Mouse (Mus musculus): Measurements from ENCODE around the gene Rad51ap2.

- TF ChIP-seq POLR2A (IDR thresholded peaks at IDR 0.05; ENCODE audit: control insufficient read depth in 1 of 2, insufficient read depth in 1 of 2, low read depth in 1 of 2, low read length in 2 of 2, poor library complexity in 1 of 2) (no peak), GATA1 (IDR thresholded peaks at IDR 0.05; ENCODE audit: low read depth, low read length) (no peak), CTCF (IDR thresholded peaks at IDR 0.05 in 2 of 3, conservative IDR thresholded peaks at IDR 0.05 in 1 of 3; ENCODE audit: control insufficient read depth in 1 of 3, insufficient read depth in 1 of 3, low read depth in 2 of 3, low read length in 3 of 3, poor library complexity in 1 of 3, severe bottlenecking in 1 of 3) (no peak), USF1 (IDR thresholded peaks at IDR 0.05; ENCODE audit: low read depth, low read length) (no peak), MAX (IDR thresholded peaks at IDR 0.05; ENCODE audit: low read length) (no peak), EP300 (IDR thresholded peaks at IDR 0.05; ENCODE audit: low read depth in 1 of 2, low read length in 2 of 2) (no peak), ELF1 (IDR thresholded peaks at IDR 0.05; ENCODE audit: low read depth, low read length) (no peak), MYB (IDR thresholded peaks at IDR 0.05; ENCODE audit: low read depth, low read length) (no peak), BHLHE40 (IDR thresholded peaks at IDR 0.05; ENCODE audit: borderline replicate concordance, low read depth, low read length) (no peak), TAL1 (IDR thresholded peaks at IDR 0.05; ENCODE audit: low read length) (no peak), ETS1 (IDR thresholded peaks at IDR 0.05; ENCODE audit: low read depth, low read length) (no peak), NRF1 (IDR thresholded peaks at IDR 0.05; ENCODE audit: insufficient read depth, low read depth, low read length, poor library complexity, severe bottlenecking) (no peak), POLR2AphosphoS5 (IDR thresholded peaks at IDR 0.05; ENCODE audit: borderline replicate concordance, low read depth, low read length) (no peak), JUND (IDR thresholded peaks at IDR 0.05; ENCODE audit: low read depth, low read length) (no peak)
Observed at GRCm38 (mm10) chr12:11436023-11436350, 19.9 kb upstream of the Rad51ap2 start.
